Mouse (Mus musculus) spleen, adult 2 months (tissue): ENCODE measurements around the gene Nthl1. TPM values are rescaled to one million over a fixed set of nuclear protein-coding genes. Genes with fewer than 3 reads are reported as not detected.

Experiments used
- DNase-seq, 2 experiments: peaks; one replicate each; pipeline versions ENCODE4 v3.0.0 to v3.0.0-alpha.2; 2012 to 2021; ENCODE audit warnings: low spot score in 2 of 2, low read depth in 1 of 2
- H3K27ac ChIP-seq: fragments of 200-500 bp; 2 replicates; pipeline ENCODE4 v1.5.1; 2012; ENCODE audit warnings: low read length, inconsistent platforms; ENCODE audit not compliant: insufficient read depth
- H3K27me3 ChIP-seq: fragments of 200-500 bp; 2 replicates; pipeline ENCODE4 v1.6.1; 2012; ENCODE audit warnings: mild to moderate bottlenecking, moderate library complexity, low read length, inconsistent platforms; ENCODE audit not compliant: control insufficient read depth, insufficient read depth
- H3K36me3 ChIP-seq: fragments of 200-500 bp; 2 replicates; pipeline ENCODE4 v1.6.1; 2012; ENCODE audit warnings: mild to moderate bottlenecking, low read length, inconsistent platforms; ENCODE audit not compliant: control insufficient read depth, insufficient read depth
- H3K4me1 ChIP-seq: fragments of 200-500 bp; 2 replicates; pipeline ENCODE4 v1.6.1; 2011; ENCODE audit warnings: inconsistent platforms; ENCODE audit not compliant: control insufficient read depth, insufficient read depth, insufficient read length
- H3K4me3 ChIP-seq: fragments of 200-500 bp; 2 replicates; pipeline ENCODE4 v1.5.1; 2011; ENCODE audit warnings: mild to moderate bottlenecking, inconsistent platforms; ENCODE audit not compliant: insufficient read depth, insufficient read length; ENCODE audit errors: extremely low read depth
- CTCF ChIP-seq: fragments of 200-500 bp; IDR thresholded peaks from 2 replicates; pipeline ENCODE4 v1.5.1; 2011; ENCODE audit warnings: mild to moderate bottlenecking, inconsistent platforms; ENCODE audit not compliant: insufficient read depth, insufficient read length, insufficient replicate concordance; ENCODE audit errors: extremely low read depth
- POLR2A ChIP-seq: fragments of 200-500 bp; IDR thresholded peaks from 2 replicates; pipeline ENCODE4 v1.6.1; 2011; ENCODE audit warnings: low read depth, low read length, inconsistent platforms
- WGBS: fragments of 180-500 bp; shearing (Covaris S2); methylation state at CpG from one replicate; pipeline ENCODE4 v1.1.7; 2018; 5-methylcytosine and 5-hydroxymethylcytosine counted together
- polyA plus RNA-seq: library from polyadenylated mRNA; depleted of rRNA; stranded (reverse); fragments of >200 nt; gene quantifications from 2 replicates; pipeline ENCODE4 v1.2.3, GENCODE M21; 2012

The Nthl1 gene
- polyA plus RNA-seq, 1 experiment: 8.1 TPM

- WGBS: 99% methylated on average over 4 of the region's 4 CpGs
- Histone ChIP-seq H3K4me3 (no peak overlapping the region), H3K4me1 (no peaks in the 10 kb centered on the region), H3K27me3 (no peaks in the 10 kb centered on the region), H3K27ac (no peak overlapping the region), H3K36me3 (peaks cover 44% of the 10 kb centered on the region)
- no peak for DNase-seq
- TF ChIP-seq CTCF (no peak), POLR2A (no peak)
Observed at GRCm38 (mm10) chr17:24600502-24600901, 32.0 kb upstream of the Nthl1 start.

DNA sequence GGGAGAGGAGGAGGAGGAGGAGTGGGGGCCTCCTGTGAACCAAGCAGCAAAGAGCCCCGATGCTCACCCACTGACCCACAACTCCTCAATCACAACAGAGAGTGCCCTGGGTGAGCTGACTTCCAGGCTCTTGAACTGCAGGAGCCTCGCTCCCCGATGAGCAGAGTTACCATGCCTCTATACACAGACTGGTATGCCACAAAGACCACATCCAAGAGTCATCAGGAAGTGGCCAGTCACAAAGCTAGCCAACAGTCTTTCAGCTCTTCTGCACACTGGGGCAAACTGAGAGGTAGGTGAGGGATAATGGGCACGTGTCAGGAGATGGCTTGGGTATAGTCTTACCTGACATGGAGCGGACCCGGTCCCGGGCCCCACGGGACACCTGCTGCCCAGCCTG is 28.5 kb upstream of the Nthl1 start:
- 64% methylated on average over 8 of the region's 8 CpGs for WGBS
- Histone ChIP-seq H3K4me1 (no peaks in the 10 kb centered on the region), H3K27me3 (no peaks in the 10 kb centered on the region), H3K27ac (no peak overlapping the region), H3K4me3 (no peak overlapping the region), H3K36me3 (peaks cover 34% of the 10 kb centered on the region)
- DNase-seq: no peak
- TF ChIP-seq POLR2A (no peak), CTCF (no peak)

DNA sequence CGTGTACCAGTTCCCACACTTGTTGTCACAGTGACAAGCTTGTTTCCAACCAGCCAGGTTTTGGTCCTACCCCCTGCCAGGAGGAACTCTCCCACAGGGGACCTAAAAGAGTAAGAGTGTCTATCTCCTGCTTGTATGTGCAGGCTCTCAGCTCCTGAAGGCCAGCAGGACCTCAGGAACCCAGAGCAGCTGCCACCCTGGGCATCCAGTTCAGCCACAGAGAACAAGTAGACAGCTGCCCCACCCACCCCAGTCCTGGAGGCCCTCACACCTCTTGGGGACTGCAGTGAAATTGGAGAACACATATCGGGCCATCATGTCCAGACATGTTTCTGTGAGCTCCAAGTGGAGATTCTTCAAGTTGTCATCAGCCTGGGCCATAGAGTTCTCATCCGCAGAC is 27.9 kb upstream of the Nthl1 start:
- no peak overlapping the region for H3K27ac ChIP-seq
- 94% methylated on average over 3 of the region's 3 CpGs for WGBS
- peaks cover 32% of the 10 kb centered on the region for H3K36me3 ChIP-seq
- H3K4me3 ChIP-seq: no peak overlapping the region
- no peaks in the 10 kb centered on the region for H3K27me3 ChIP-seq
- TF ChIP-seq CTCF: no peak
- no peak for TF ChIP-seq POLR2A
- no peak for DNase-seq
- no peaks in the 10 kb centered on the region for H3K4me1 ChIP-seq

- no peak for DNase-seq
- no peaks in the 10 kb centered on the region for H3K4me1 ChIP-seq
- no peak overlapping the region for H3K27ac ChIP-seq
- TF ChIP-seq CTCF (no peak), POLR2A (no peak)
- no peaks in the 10 kb centered on the region for H3K27me3 ChIP-seq
- no peak overlapping the region for H3K4me3 ChIP-seq
- peaks cover 22% of the 10 kb centered on the region for H3K36me3 ChIP-seq
- WGBS: 77% methylated on average over 4 of the region's 4 CpGs
Observed at GRCm38 (mm10) chr17:24608370-24608769, 24.1 kb upstream of the Nthl1 start.

- H3K27ac ChIP-seq: no peak overlapping the region
- H3K4me1 ChIP-seq: no peaks in the 10 kb centered on the region
- H3K4me3 ChIP-seq: no peak overlapping the region
- WGBS: 76% methylated on average over 8 of the region's 8 CpGs
- no peak for TF ChIP-seq POLR2A
- no peak for TF ChIP-seq CTCF
- no peak for DNase-seq
- peaks cover 22% of the 10 kb centered on the region for H3K36me3 ChIP-seq
- H3K27me3 ChIP-seq: no peaks in the 10 kb centered on the region
Observed at GRCm38 (mm10) chr17:24608874-24609273, 23.6 kb upstream of the Nthl1 start.

- WGBS: 21% methylated on average over 2 of the region's 2 CpGs
- no peaks in the 10 kb centered on the region for H3K4me1 ChIP-seq
- no peaks in the 10 kb centered on the region for H3K27me3 ChIP-seq
- no peak overlapping the region for H3K27ac ChIP-seq
- TF ChIP-seq POLR2A: no peak
- TF ChIP-seq CTCF: no peak
- H3K36me3 ChIP-seq: peaks cover 26% of the 10 kb centered on the region
- no peak for DNase-seq
- no peak overlapping the region for H3K4me3 ChIP-seq
Observed at GRCm38 (mm10) chr17:24610711-24611110, 21.8 kb upstream of the Nthl1 start.

GRCm38 (mm10) chr17:24617561-24618194 is 14.8 kb upstream of the Nthl1 start:
- Histone ChIP-seq H3K27ac (no peak overlapping the region), H3K36me3 (peaks cover 42% of the 10 kb centered on the region), H3K27me3 (no peaks in the 10 kb centered on the region), H3K4me3 (no peak overlapping the region), H3K4me1 (no peaks in the 10 kb centered on the region)
- 63% methylated on average over 14 of the region's 14 CpGs for whole genome bisulfite sequencing
- TF ChIP-seq CTCF (no peak), POLR2A (no peak)
- no peak for DNase-seq

DNA sequence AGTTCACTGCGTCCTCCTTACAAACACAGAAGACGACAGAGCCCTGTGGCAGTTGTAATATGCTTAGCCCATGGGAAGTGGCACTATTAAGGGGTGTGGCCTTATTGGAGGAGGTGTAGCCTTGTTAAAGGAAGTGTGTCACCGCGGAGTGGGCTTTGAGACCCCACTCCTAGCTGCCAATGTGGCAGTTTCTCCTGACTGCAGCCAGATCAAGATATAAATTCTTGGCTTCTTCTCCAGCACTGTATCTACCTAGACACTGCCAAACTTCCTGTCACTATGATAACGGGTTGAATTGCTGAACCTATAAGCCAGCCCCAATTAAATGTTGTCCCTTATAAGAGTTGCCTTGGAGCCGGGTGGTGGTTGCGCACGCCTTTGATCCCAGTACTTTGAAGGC is 7.0 kb upstream of the Nthl1 start:
- 87% methylated on average over 8 of the region's 8 CpGs for WGBS
- H3K4me1 ChIP-seq: no peaks in the 10 kb centered on the region
- DNase-seq: no peak
- no peak overlapping the region for H3K27ac ChIP-seq
- peaks cover 40% of the 10 kb centered on the region for H3K36me3 ChIP-seq
- H3K4me3 ChIP-seq: no peak overlapping the region
- TF ChIP-seq CTCF: no peak
- H3K27me3 ChIP-seq: no peaks in the 10 kb centered on the region
